9 mouse cellular contexts compared by ENCODE assay signal in genomic region chr13:31806890-31807735, GRCm38 (mm10). TPM values are rescaled to one million over a fixed set of nuclear protein-coding genes. Genes with fewer than 3 reads are reported as not detected.
DNase-seq lines count a peak whose midpoint lies in the region; ATAC-seq and TF ChIP-seq lines count a peak whose summit lies in the region.
"Had no signal": no experiment of that assay in that cellular context is flagged by ENCODE, and none has a peak within 500 bp of the region (broad histone marks: within the 10 kb centered on the region; RNA-seq: fewer than 3 reads in every experiment).

No protein-coding gene starts in this region.

- peaks cover 6% of the 10 kb centered on the region for H3K4me1 ChIP-seq in liver, adult 2 months (ENCODE audit: control insufficient read depth, insufficient read depth, low read length)
- H3K4me1 ChIP-seq in midbrain, embryonic 14.5 days (ENCODE audit: control insufficient read depth, insufficient read depth, low read length): peaks cover 9% of the 10 kb centered on the region

- H3K9me3 ChIP-seq in midbrain, embryonic 14.5 days (ENCODE audit: control insufficient read depth, low read length): no peaks in the 10 kb centered on the region

- DNase-seq in liver, adult 2 months (ENCODE audit: extremely low read depth, low read depth, low spot score): no peak
- DNase-seq in liver: no peak
- DNase-seq in adrenal gland, adult 18-20 months (ENCODE audit: low spot score in 2 of 2): peak; percentile 52 to 57
- DNase-seq in gastrocnemius, adult 2 months: peak; percentile 45
- DNase-seq in kidney, adult 18-20 months: peak; percentile 66
- DNase-seq in midbrain, embryonic 14.5 days: peak; percentile 56
- no peak for DNase-seq in layer of hippocampus, postnatal 25 days (ENCODE audit: extremely low spot score in 1 of 2, low spot score in 1 of 2)
- no peak for DNase-seq in cerebellum, adult 9-10 months

- H3K4me3 ChIP-seq in liver, adult 2 months (ENCODE audit: insufficient read depth, low read depth, low read length): peak overlapping the region; percentile 65
- H3K4me3 ChIP-seq in gastrocnemius, adult 2 months: peak overlapping the region; percentile 82
- H3K4me3 ChIP-seq in midbrain, embryonic 14.5 days (replicated peaks; ENCODE audit: low read depth, low read length): peak overlapping the region; percentile 38

- H3K4me2 ChIP-seq in midbrain, embryonic 14.5 days (ENCODE audit: low read length): peak overlapping the region; percentile 70

- no peaks in the 10 kb centered on the region for H3K36me3 ChIP-seq in liver, adult 2 months (ENCODE audit: control insufficient read depth, insufficient read depth, low read length)
- no peaks in the 10 kb centered on the region for H3K36me3 ChIP-seq in midbrain, embryonic 14.5 days (ENCODE audit: control insufficient read depth, insufficient read depth, low read length)

- peak overlapping the region; percentile 71 for H3K9ac ChIP-seq in liver, adult 2 months (ENCODE audit: low read depth, low read length)
- H3K9ac ChIP-seq in midbrain, embryonic 14.5 days (replicated peaks; ENCODE audit: low read length): peak overlapping the region; percentile 49; the same call in 1 of the 2 replicates

- peak; percentile 41 for ATAC-seq in midbrain, embryonic 14.5 days (ENCODE audit: low FRiP score, low TSS enrichment)

- intact Hi-C loops in gastrocnemius, adult 2 months (cut with DNase I): loop anchor here (5.0 kb wide), 1 partner anchor 1260 kb away; the partner anchor contains the start of gene Uqcrfs1

- no peaks in the 10 kb centered on the region for H3K79me2 ChIP-seq in liver, adult 2 months (ENCODE audit: control insufficient read depth, insufficient read depth, low read length)

- 3% methylated on average over 101 of the region's 101 CpGs for WGBS in liver, adult 2 months
- under 1% methylated on average over 101 of the region's 101 CpGs for WGBS in midbrain, embryonic 14.5 days

- no peak overlapping the region for H3K27ac ChIP-seq in liver, adult 2 months (replicated peaks; ENCODE audit: insufficient read depth, low read depth, low read length)
- peak overlapping the region; percentile 83 for H3K27ac ChIP-seq in gastrocnemius, adult 2 months
- peak overlapping the region; percentile 57 for H3K27ac ChIP-seq in midbrain, embryonic 14.5 days (replicated peaks; ENCODE audit: low read depth, low read length)

- no peak for TF ChIP-seq CTCF in liver, adult 2 months (IDR thresholded peaks at IDR 0.05; ENCODE audit: low read depth, low read length)
- no peak for TF ChIP-seq CTCF in gastrocnemius, adult 2 months (IDR thresholded peaks at IDR 0.05)

- no peak for TF ChIP-seq POLR2A in liver, adult 2 months (IDR thresholded peaks at IDR 0.05; ENCODE audit: extremely low read depth, insufficient read depth, low read length)

- peaks cover 41% of the 10 kb centered on the region for H3K27me3 ChIP-seq in liver, adult 2 months (ENCODE audit: control insufficient read depth, insufficient read depth, low read length)
- peaks cover 86% of the 10 kb centered on the region for H3K27me3 ChIP-seq in midbrain, embryonic 14.5 days (ENCODE audit: control insufficient read depth, insufficient read depth, low read length)

RNA-seq across cellular contexts. Expression of gene Foxc1, which starts 0.7 kb away (rescaled TPM):
- 0.07 and 0.09 TPM in 2 replicates for total RNA-seq in liver, adult 2 months (2014; rRNA removed)
- 0.05 TPM in 1 of 2 replicates, not detected in the other for polyA plus RNA-seq in liver, adult 2 months (2012; rRNA removed)
- 1 to 10 TPM; 4.2 to 7.1 TPM for total RNA-seq in adrenal gland, adult 18-20 months (2021)
- under 1 TPM; 0.73 to 0.74 TPM for total RNA-seq in gastrocnemius, adult 2 months (2021)
- polyA plus RNA-seq in midbrain, embryonic 14.5 days (2014; fragmentation: Nextera tagmentation; extraction: Ambion mirVana): 0.72 and 1.7 TPM in 2 replicates
- total RNA-seq in layer of hippocampus, postnatal 25 days (2021): 1 to 10 TPM; 3.6 to 4.2 TPM
- total RNA-seq: neutrophil, adult 5-6 weeks had no signal

Comparison
In these comparisons a context has a peak if more than half of its experiments do, and no peak if none do; other contexts are left out.
1. DNase-seq: peak in adrenal gland, adult 18-20 months (2 of 2), gastrocnemius, adult 2 months (single experiment), kidney, adult 18-20 months (single experiment) and midbrain, embryonic 14.5 days (single experiment); none in liver, adult 2 months (single experiment), liver (single experiment), layer of hippocampus, postnatal 25 days (0 of 2) and cerebellum, adult 9-10 months (single experiment).
2. Peak in every context shown above with its lines, with median percentiles within 50 percentile points of each other: H3K4me3 ChIP-seq.